ENCODE assay signal across 33 mouse cellular contexts in the genomic region with DNA sequence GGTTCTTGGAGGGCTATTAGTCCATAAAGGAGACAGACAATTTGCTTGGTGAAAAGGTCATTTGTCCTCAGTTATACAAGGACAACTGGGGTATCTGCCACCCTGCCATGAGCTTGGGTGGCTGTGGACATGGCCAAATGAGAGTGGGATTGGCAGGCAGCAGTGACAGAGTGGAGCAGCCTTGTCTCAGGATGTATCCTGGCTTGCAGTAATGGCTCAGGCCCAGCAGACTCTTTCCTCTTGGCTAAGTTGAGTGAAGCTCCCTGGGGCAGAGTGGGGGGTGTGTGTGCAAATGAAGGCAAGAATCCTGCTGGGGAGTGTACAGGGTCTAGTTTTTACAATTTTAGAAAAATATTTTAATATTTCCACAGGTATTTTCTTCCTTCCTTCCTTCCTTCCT. TPM values are rescaled to one million over a fixed set of nuclear protein-coding genes. Genes with fewer than 3 reads are reported as not detected.
DNase-seq lines count a peak whose midpoint lies in the region; ATAC-seq and TF ChIP-seq lines count a peak whose summit lies in the region.
"Had no signal": no experiment of that assay in that cellular context is flagged by ENCODE, and none has a peak within 500 bp of the region (broad histone marks: within the 10 kb centered on the region; RNA-seq: fewer than 3 reads in every experiment).

No protein-coding gene starts in this region.

- no peaks in the 10 kb centered on the region for H3K27me3 ChIP-seq in forebrain, embryonic 13.5 days
- H3K27me3 ChIP-seq: heart, embryonic 15.5 days; hindbrain, embryonic 13.5 days; limb, embryonic 13.5 days; lung, embryonic 15.5 days; midbrain, embryonic 12.5 days; neural tube, embryonic 13.5 days had no signal

- intact Hi-C loops in gastrocnemius, adult 2 months (cut with DNase I), result no loop called here

- peak; percentile 38 for DNase-seq in gastrocnemius, adult 2 months
- no peak for DNase-seq in gastrocnemius, adult 18-20 months (ENCODE audit: low spot score)
- peak; percentile 3 for DNase-seq in brain, embryonic 14.5 days (ENCODE audit: low read depth)
- DNase-seq in cerebellum, adult 8-10 months, result peak; percentile 46
- DNase-seq in cerebellum, postnatal 25 days, result peak; percentile 40 to 62
- DNase-seq: adrenal gland, postnatal 10 days; heart, postnatal 36 days; kidney, adult 8-10 months; kidney, postnatal 10 days; layer of hippocampus, adult 9-11 months; lung, postnatal 36 days; right cerebral cortex, postnatal 4 days; thymus, adult 18-20 months; thymus, postnatal 36 days had no signal

- no peak for ATAC-seq in activated CD4-positive, CD25-positive, alpha-beta regulatory T cell, adult 4 months
- no peak for ATAC-seq in forebrain, embryonic 13.5 days
- ATAC-seq: forebrain, embryonic 14.5 days; intestine, embryonic 16.5 days had no signal

- no peak overlapping the region for H3K9ac ChIP-seq in forebrain, embryonic 13.5 days
- H3K9ac ChIP-seq: heart, embryonic 15.5 days; hindbrain, embryonic 13.5 days; limb, embryonic 13.5 days; lung, embryonic 15.5 days; midbrain, embryonic 12.5 days; neural tube, embryonic 13.5 days had no signal

- H3K36me3 ChIP-seq in forebrain, embryonic 13.5 days (ENCODE audit: poor library complexity, severe bottlenecking), result no peaks in the 10 kb centered on the region
- H3K36me3 ChIP-seq: G1E; heart, embryonic 15.5 days; hindbrain, embryonic 13.5 days; limb, embryonic 13.5 days; lung, embryonic 15.5 days; midbrain, embryonic 12.5 days; neural tube, embryonic 13.5 days had no signal

- no peak overlapping the region for H3K27ac ChIP-seq in gastrocnemius, adult 2 months
- H3K27ac ChIP-seq in forebrain, embryonic 13.5 days, result no peak overlapping the region
- H3K27ac ChIP-seq: heart, embryonic 15.5 days; hindbrain, embryonic 13.5 days; limb, embryonic 13.5 days; lung, embryonic 15.5 days; midbrain, embryonic 12.5 days; neural tube, embryonic 13.5 days; stomach, postnatal 0 days had no signal

- H3K4me1 ChIP-seq in forebrain, embryonic 13.5 days, result no peaks in the 10 kb centered on the region
- H3K4me1 ChIP-seq: heart, embryonic 15.5 days; hindbrain, embryonic 13.5 days; limb, embryonic 13.5 days; lung, embryonic 15.5 days; midbrain, embryonic 12.5 days; neural tube, embryonic 13.5 days had no signal

- H3K4me3 ChIP-seq in gastrocnemius, adult 2 months, result no peak overlapping the region
- no peak overlapping the region for H3K4me3 ChIP-seq in forebrain, embryonic 13.5 days
- H3K4me3 ChIP-seq: heart, embryonic 15.5 days; hindbrain, embryonic 13.5 days; limb, embryonic 13.5 days; lung, embryonic 15.5 days; midbrain, embryonic 12.5 days; neural tube, embryonic 13.5 days had no signal

- H3K9me3 ChIP-seq in forebrain, embryonic 13.5 days (replicated peaks), result no peaks in the 10 kb centered on the region
- H3K9me3 ChIP-seq: G1E; heart, embryonic 15.5 days; hindbrain, embryonic 13.5 days; limb, embryonic 13.5 days; lung, embryonic 15.5 days; midbrain, embryonic 12.5 days; neural tube, embryonic 13.5 days had no signal

- H3K4me2 ChIP-seq in forebrain, embryonic 13.5 days, result no peak overlapping the region
- H3K4me2 ChIP-seq: heart, embryonic 15.5 days; hindbrain, embryonic 13.5 days; limb, embryonic 13.5 days; liver, embryonic 11.5 days; lung, embryonic 15.5 days; midbrain, embryonic 12.5 days; neural tube, embryonic 13.5 days had no signal

- no peak for TF ChIP-seq CTCF in gastrocnemius, adult 2 months (IDR thresholded peaks at IDR 0.05)
- no peak for TF ChIP-seq CTCF in brain, embryonic 14.5 days (IDR thresholded peaks at IDR 0.05; ENCODE audit: borderline replicate concordance, extremely low read depth, insufficient read depth, insufficient read length)

- TF ChIP-seq POLR2A in brain, embryonic 14.5 days (IDR thresholded peaks at IDR 0.05; ENCODE audit: borderline replicate concordance, extremely low read depth, insufficient read depth, insufficient read length, poor library complexity, severe bottlenecking), result no peak

RNA-seq across cellular contexts. Expression of a gene that starts 44.7 kb away (rescaled TPM):
- total RNA-seq in gastrocnemius, adult 2 months (2021), result not detected
- total RNA-seq in gastrocnemius, adult 18-20 months (2021), result not detected
- 0.10 TPM in 2 replicates for polyA plus RNA-seq in brain, embryonic 14.5 days (2012; rRNA removed)
- polyA plus RNA-seq in activated CD4-positive, CD25-positive, alpha-beta regulatory T cell, adult 4 months (2017; shearing (Covaris generic)), result not detected
- polyA plus RNA-seq in forebrain, embryonic 13.5 days (2015; fragmentation: Nextera tagmentation; extraction: Ambion mirVana), result 0.06 TPM in 1 of 2 replicates, not detected in the other
- total RNA-seq: adrenal gland, postnatal 10 days; G1E; gastrocnemius, postnatal 4 days; heart, adult 8-10 months; heart, postnatal 36 days; megakaryocyte, adult 5-6 weeks had no signal
- polyA plus RNA-seq: embryonic facial prominence, embryonic 11.5 days; forebrain, embryonic 14.5 days; G1E; heart, embryonic 15.5 days; intestine, embryonic 16.5 days; limb, embryonic 13.5 days; liver, embryonic 11.5 days; liver, embryonic 16.5 days; midbrain, embryonic 12.5 days; spleen, adult 2 months had no signal

RNA-seq across cellular contexts. Expression of a gene that starts 44.7 kb away (rescaled TPM):
- total RNA-seq in gastrocnemius, adult 2 months (2021), result 1 to 10 TPM; 6.1 to 6.6 TPM
- 1 to 10 TPM; 5.4 to 5.8 TPM for total RNA-seq in gastrocnemius, adult 18-20 months (2021)
- polyA plus RNA-seq in brain, embryonic 14.5 days (2012; rRNA removed), result 140 and 179 TPM in 2 replicates
- polyA plus RNA-seq in activated CD4-positive, CD25-positive, alpha-beta regulatory T cell, adult 4 months (2017; shearing (Covaris generic)), result 10 to 100 TPM; 38.2 to 70.5 TPM
- 145 and 146 TPM in 2 replicates for polyA plus RNA-seq in forebrain, embryonic 13.5 days (2015; fragmentation: Nextera tagmentation; extraction: Ambion mirVana)
